Mouse (Mus musculus) spleen, postnatal 36 days (tissue): Measurements from ENCODE around the gene Prkce.
"Not testable (repeated sequence)": the region's sequence is repeated elsewhere in the genome, so short reads cannot be mapped to it uniquely, and the experiment has no call there.

Source experiments
- DNase-seq, 2 experiments: peaks; one replicate each; pipeline ENCODE4 v3.0.0; 2022; ENCODE audit warnings: low spot score in 2 of 2, mixed read lengths in 1 of 2

Prkce gene

DNA sequence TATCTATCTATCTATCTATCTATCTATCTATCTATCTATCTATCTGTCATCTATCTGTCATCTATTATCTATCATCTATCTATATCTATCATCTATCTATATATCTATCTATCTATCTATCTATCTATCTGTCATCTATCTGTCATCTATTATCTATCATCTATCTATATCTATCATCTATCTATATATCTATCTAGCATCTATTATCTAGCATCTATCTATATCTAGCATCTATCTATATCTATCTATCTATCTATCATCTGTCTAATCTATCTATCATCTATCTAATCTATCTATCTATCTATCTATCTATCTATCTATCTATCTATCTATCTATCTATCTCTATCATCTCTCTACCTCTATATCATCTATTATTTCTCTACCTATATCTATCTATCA is 309.8 kb downstream of the Prkce start:
- not testable (repeated sequence) for DNase-seq

DNA sequence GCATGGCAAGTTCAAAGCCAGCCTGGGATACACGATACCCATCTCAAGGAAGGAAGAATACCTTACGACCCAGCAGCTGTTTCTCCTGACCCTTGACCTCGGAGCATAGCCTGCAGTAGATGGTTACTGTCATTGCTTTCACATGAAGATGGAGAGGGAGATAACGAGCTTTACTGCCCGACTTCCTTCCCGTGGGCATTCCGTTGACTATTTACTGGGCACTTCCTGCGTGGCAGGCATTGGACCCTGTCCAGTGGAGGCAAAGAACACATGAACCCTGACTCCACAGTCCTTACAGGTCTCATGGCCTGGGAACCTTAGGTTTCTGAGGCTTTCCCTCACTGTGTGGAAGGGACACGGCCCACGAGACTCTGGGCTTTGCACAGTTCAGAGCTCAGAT is 311.8 kb downstream of the Prkce start:
- DNase-seq: no peak

- DNase-seq: no peak
These were observed 315.1 kb downstream of the Prkce start for GRCm38 (mm10) chr17:86482675-86483074.

GRCm38 (mm10) chr17:86484087-86484737 is 316.6 kb downstream of the Prkce start:
- DNase-seq: peak; percentile 49 to 64

DNA sequence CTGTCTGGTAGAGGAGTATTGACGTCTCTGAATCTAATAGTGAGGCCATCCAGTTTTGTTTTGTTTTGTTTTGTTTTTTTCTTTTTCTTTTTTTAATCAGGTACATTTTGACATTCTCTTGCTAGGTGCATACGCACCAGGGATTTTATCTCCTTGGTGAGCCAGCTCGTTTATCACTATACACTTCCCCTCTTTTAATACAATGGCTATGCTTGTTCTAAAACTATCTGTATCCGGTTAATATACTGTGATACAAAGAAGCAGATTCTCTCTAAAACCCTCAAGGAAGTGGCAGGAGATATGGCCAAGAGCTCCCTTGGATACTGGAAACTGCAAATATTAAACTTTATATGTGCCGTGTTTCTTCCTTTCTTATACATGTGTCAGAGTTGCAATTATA is 319.1 kb downstream of the Prkce start:
- DNase-seq: no peak

DNA sequence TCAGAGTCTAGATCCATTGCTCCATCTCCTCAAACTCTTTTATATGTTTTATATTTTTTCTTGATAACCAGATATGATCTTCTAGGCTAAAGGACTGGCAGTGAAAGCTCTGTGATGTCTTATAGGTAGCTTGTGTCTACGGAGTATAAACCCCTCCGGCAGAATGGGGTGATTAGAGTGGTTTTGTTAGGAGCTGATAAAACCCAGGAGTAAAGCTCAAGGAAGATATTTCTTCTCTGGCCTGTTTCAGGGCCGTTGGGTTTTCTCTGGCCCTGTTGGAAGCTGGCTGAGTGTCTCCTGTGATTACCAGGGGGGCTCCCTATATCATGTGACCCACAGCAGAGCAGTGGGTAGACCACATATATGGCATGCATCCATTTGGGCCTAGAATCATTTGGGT is 319.9 kb downstream of the Prkce start:
- DNase-seq: no peak

- no peak for DNase-seq
These were observed 322.2 kb downstream of the Prkce start for GRCm38 (mm10) chr17:86489827-86490226.

- no peak for DNase-seq
These were observed 324.8 kb downstream of the Prkce start for GRCm38 (mm10) chr17:86492376-86492775.

GRCm38 (mm10) chr17:86493891-86494420 is 326.4 kb downstream of the Prkce start:
- no peak for DNase-seq

DNA sequence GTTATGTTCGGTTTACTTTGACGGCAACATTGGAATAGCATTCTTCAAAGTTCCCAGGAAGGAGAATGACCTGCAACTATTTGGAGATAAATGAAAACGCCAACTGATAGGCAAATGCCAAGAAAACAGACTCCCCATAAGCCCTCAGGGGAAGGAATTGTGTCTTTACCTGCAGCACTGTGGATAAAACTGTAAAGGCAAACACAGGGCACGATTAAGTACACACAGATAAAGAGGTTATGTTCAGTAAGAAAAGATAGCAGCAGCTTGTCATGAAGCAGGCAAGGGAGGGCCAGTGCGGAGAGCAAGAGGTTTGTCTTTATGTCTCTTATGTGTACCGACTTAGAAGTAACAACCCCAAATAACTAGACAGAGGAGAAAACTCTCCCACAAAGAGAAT is 326.9 kb downstream of the Prkce start:
- no peak for DNase-seq

DNA sequence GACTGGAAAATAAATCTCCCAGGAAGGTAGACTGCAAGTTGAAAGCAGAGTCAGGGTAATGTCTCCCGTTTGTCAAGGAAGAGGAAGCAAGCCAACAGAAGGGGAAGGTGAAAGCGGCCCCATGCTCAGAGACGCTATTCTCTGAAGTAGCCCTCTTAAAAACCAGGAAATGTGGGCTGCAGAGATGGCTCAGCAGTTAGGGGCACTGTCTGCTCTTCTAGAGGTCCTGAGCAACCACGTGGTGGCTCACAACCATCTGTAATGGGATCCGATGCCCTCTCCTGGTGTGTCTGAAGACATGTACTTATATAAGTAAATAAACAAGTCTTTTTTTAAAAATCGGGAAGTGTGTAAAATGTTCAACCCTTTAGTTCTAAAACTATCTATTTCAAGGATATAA is 327.3 kb downstream of the Prkce start:
- DNase-seq: peak; percentile 18 to 19

DNA sequence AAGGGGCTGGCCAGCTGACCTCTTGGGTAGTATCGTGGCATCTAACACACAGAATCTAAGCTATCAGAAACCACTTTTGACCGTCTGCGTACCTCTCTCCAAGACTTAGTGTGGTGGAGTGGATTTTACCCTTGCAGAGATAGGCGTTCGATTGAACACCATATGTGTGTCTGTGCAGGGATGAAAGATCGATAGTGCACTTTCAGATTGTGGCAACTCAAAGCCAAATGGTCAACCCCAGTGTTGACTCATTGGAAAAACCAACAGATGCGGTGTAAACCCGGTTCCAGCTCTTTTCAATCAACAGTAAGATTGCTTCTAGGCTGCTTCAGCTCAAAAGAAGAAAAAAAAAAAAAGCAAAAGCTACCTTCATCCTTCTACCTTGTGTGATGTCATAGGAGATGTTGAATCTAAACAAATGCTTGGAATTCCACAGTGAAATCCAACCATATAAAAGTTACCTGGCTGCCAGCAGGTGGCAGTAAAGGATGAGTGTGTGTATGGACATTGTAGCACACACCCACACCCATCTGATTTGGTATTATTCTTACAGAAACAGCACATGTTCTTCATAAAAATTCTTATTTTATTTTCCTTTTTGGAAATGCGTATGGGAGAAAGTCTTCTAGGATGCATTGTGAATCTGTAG is 328.7 kb downstream of the Prkce start:
- no peak for DNase-seq

DNA sequence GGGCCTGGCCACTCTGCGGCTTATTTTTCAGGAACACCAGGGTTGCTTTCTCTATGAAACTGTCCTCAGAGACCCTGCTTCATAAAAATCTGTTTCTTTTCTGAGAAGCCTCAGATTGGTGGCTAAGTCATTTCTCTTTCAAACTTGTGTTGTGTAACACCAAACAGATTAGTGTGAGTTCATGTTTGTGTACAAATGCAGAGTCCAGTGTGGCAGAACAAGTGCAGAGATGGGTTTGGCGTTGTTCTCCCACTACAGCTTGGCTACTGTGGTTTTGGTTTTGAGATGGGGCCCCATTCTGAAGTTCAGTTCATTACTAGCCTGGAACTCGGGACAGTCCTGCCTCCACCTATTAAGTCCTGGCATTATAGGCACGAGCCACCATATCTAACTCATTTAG is 329.7 kb downstream of the Prkce start:
- DNase-seq: no peak

GRCm38 (mm10) chr17:86499359-86500045 is 331.9 kb downstream of the Prkce start:
- DNase-seq: peak in 1 of 2 experiments; percentile 7

GRCm38 (mm10) chr17:86501393-86501792 is 333.8 kb downstream of the Prkce start:
- DNase-seq: no peak

DNA sequence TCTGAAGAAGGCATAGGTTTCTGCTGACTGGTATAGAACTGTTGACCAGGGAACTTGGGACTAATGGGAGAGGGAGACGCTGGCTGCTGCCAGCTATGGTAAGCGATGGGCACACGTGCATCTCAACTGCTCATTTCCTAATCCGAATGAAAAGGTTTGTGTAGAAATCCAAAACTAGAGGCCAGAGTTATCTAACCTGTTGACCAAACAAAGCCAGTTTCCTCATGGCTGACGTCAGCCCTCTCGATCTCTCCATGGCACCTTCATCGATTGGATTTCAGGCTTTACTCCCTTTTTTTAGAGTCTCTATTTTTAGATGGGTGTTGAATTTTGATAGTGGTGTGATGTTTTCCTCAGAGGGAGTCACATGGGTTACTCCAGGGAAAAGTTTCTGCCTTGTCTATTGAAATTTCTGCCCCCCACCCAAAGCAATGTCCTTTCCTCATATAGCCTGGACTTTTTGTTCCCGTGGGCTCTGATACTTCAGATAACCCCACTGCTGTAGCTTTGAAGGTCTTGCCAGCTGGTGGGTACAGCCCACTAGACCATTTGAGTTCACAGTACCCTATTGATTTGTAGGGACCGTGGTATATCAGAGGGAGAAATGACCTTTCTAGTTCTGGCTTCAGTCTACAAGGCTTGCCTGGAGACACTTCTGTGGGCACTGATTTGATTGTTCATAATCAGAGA is 335.8 kb downstream of the Prkce start:
- DNase-seq: no peak

GRCm38 (mm10) chr17:86505183-86505631 is 337.6 kb downstream of the Prkce start, which contains the start of gene Gm10309:
Gene Gm10309, minus strand, starts transcription at chr17:86505232.
- no peak for DNase-seq

GRCm38 (mm10) chr17:86506881-86507280 is 339.3 kb downstream of the Prkce start:
- no peak for DNase-seq

GRCm38 (mm10) chr17:86507342-86508211 is 340.0 kb downstream of the Prkce start:
- no peak for DNase-seq

DNA sequence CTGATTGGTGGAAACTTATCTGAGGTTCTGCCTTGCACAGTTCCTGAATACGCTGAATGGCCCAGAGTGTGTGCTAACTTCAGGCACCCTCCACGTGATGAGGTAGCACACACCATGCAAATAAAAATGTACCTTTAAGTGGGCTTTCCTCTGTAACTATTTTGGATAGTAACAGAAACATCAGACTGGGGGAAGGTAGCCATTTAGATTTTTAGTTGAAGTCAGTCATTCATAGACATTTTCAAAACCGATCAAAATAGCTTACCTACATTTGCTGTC is 340.6 kb downstream of the Prkce start:
- DNase-seq: no peak

DNA sequence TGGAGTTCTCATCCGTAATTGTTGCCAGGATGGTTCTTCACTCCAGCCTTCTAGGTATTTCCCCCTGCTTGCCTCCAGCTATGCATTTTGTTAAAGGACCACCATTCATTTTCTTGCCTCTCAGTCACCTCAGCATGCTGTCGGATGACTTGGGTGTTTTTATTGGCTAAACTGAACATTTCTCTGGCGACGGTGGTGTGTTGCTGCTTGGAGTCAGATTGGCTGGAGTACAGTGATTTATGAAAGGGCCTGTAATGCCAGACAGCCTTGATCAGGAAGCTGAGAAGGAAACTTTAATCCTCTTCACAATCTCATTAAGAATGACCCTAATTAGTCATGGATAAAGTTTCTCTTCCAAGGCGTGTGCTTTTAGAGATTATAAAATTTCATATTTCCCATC is 342.3 kb downstream of the Prkce start:
- DNase-seq: no peak
